ENCODE assay signal across 12 mouse cellular contexts in the genomic region with DNA sequence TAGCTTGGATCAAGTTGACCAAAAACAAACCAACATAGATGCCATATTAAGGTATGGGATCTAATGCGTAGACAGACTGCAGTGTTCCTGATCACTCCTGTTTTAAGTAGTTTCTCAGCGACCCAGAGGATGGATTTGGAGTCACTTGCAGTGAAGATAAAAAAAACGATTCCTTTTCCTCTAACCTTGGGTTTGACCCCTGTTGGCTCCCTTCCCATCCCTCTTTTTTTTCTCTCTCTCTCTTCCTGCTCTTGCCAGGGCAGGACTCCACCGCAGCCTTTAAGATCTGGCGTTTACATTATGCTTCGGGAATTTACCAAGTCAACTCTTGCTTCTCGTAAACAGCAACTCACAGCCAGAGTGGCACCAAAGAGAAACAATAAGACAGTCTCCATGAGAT.
"Had no signal": no experiment of that assay in that cellular context is flagged by ENCODE, and none has a peak within 500 bp of the region (broad histone marks: within the 10 kb centered on the region; RNA-seq: fewer than 3 reads in every experiment).

No protein-coding gene starts in this region.

- H3K4me1 ChIP-seq: limb, embryonic 12.5 days had no signal

- H3K27ac ChIP-seq: layer of hippocampus, adult 2 months; limb, embryonic 12.5 days; liver, embryonic 13.5 days; midbrain, embryonic 13.5 days; stomach, embryonic 15.5 days had no signal

- H3K36me3 ChIP-seq: limb, embryonic 12.5 days; liver, embryonic 13.5 days; midbrain, embryonic 13.5 days; stomach, embryonic 15.5 days had no signal

- ATAC-seq: liver, postnatal 0 days; midbrain, embryonic 13.5 days had no signal

- H3K4me3 ChIP-seq: layer of hippocampus, adult 2 months; limb, embryonic 12.5 days; liver, embryonic 13.5 days; midbrain, embryonic 13.5 days; stomach, embryonic 15.5 days had no signal

- DNase-seq: kidney, postnatal 10 days; kidney, postnatal 4 days; liver; liver, embryonic 13.5 days; liver, postnatal 0 days; right cerebral cortex, postnatal 14 days; thymus, adult 2 months; thymus, postnatal 25 days had no signal

- H3K27me3 ChIP-seq: limb, embryonic 12.5 days; liver, embryonic 13.5 days; midbrain, embryonic 13.5 days; stomach, embryonic 15.5 days had no signal

- H3K4me2 ChIP-seq: limb, embryonic 12.5 days; liver, embryonic 13.5 days; midbrain, embryonic 13.5 days; stomach, embryonic 15.5 days had no signal

- H3K9me3 ChIP-seq: limb, embryonic 12.5 days; liver, embryonic 13.5 days; midbrain, embryonic 13.5 days; stomach, embryonic 15.5 days had no signal

- H3K9ac ChIP-seq: limb, embryonic 12.5 days; liver, embryonic 13.5 days; liver, postnatal 0 days; midbrain, embryonic 13.5 days; stomach, embryonic 15.5 days had no signal
